Mouse (Mus musculus): ENCODE data around the gene Itpk1.

The Itpk1 gene

DNA sequence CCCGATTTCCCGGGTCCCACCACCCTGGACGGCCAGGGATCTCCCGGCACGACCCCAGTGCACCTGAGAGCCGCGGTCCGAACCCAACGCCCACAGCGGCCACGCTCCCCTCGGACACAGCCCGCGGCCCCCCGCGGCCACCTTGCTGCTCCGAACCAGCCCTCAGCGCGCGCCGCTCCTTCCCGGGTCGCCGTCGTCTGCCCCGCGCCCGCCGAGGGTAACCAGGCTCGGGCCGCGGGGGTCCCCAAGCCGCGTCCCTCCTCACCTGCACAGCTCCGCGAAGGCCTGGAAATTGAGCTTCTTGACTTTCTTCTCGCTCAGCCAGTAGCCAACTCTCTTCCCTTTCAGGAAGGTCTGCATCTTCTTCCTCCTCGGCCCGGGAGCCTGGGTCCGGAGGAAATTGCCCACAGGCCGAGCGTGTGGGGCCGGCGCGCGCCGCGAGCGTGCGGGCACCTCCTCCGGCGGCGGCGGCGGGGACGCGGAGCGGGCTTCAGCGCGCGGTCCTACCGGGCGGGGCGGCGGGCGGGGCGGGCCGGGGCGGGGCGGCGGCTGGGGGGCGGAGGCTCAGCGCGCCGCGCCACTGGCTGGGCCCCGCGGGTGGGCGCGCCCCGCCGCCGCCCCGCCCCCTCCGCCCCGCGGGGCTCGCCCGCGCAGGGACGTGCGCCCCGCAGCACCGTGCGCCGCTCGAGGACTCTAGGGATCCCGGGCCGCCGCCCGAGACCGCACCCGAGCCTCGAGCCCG is at the start of gene Itpk1:
Gene Itpk1 (minus strand): TSS at position 474 of the 742 bp plus-strand sequence.
- peak; percentile 64 to 71 for DNase-seq (ENCODE audit: low spot score in 2 of 2)

DNA sequence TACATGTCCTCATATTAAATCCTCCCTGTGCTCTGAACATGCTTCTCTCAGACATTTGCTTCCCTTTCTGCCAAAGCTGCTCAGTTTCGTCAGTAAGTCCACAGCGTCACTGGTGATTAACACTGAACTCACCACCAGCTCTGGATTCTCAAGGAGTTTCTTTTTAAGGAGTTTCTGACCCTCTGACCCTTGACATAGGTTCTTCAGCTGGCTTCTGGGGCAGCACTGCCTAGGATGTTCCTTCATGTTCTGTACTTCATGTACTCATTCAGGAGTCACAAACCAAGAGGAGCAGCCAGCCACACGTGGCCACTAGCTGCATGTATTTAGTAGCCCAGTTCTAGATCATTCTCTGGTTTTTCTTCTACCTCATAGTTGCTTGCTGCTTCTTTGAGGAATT is 43.5 kb upstream of the Itpk1 start:
- DNase-seq (ENCODE audit: low spot score in 2 of 2) = no peak

DNA sequence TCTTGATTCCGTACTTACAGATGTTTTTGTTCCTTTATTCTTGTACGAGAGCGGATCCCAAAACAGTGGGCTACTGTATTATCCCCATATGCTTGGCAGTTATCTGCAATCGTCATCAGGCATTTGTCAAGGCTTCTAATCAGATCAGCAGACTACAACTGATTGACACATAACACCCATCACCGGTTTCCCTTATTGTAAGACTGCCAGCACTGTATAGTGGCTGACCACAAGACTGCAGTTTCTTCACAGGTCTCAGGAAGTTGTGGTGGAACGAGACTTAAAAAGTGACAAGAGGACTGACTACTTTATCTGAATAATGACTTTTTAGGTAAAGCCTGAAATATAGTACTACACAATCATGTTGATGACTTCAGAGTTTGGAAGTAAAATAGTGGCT is 40.1 kb upstream of the Itpk1 start:
- no peak for DNase-seq (ENCODE audit: low spot score in 2 of 2)

- peak; percentile 83 to 92 for DNase-seq (ENCODE audit: low spot score in 2 of 2)
Observed at GRCm38 (mm10) chr12:102743589-102744574, 39.2 kb upstream of the Itpk1 start, which contains the start of the genes Moap1 and Tmem251. Gene Moap1 (minus strand): TSS chr12:102743661. Gene Tmem251 (plus strand): TSS chr12:102743762.

DNA sequence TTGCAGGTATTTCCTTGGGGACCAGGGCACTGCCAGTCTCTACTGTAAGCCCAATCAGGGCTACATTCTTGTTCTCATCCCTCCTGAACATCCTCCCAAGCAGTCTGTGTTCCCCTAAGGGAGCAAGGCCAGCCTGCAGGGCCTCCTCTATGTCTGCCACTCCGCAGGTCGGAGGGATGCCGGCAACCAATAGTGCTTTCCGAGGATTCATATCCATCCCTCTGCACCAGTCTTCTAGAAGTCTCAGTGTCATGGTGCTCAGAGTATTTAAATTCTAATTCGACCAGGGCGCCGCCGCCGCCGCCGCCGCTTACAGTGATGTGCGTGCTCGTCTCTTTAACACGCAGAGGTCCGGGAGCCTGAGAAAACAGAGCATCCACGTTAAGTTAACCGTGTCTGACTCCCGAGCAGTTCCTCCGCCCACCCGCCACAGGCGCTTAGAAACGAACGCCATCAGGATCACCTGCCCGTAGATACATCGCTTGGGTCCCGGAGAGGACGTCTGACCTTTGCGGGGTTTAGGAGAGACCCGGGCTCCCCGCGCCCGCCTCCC is 38.4 kb upstream of the Itpk1 start:
- no peak for DNase-seq (ENCODE audit: low spot score in 2 of 2)

GRCm38 (mm10) chr12:102742056-102742455 is 37.3 kb upstream of the Itpk1 start:
- DNase-seq (ENCODE audit: low spot score in 2 of 2) = no peak

GRCm38 (mm10) chr12:102740285-102740684 is 35.6 kb upstream of the Itpk1 start:
- DNase-seq (ENCODE audit: low spot score in 2 of 2) = no peak

- DNase-seq (ENCODE audit: low spot score in 2 of 2) = no peak
Observed at GRCm38 (mm10) chr12:102739096-102739495, 34.4 kb upstream of the Itpk1 start.

- DNase-seq (ENCODE audit: low spot score in 2 of 2) = peak; percentile 47 to 82
Observed at GRCm38 (mm10) chr12:102733381-102733780, 28.7 kb upstream of the Itpk1 start.

DNA sequence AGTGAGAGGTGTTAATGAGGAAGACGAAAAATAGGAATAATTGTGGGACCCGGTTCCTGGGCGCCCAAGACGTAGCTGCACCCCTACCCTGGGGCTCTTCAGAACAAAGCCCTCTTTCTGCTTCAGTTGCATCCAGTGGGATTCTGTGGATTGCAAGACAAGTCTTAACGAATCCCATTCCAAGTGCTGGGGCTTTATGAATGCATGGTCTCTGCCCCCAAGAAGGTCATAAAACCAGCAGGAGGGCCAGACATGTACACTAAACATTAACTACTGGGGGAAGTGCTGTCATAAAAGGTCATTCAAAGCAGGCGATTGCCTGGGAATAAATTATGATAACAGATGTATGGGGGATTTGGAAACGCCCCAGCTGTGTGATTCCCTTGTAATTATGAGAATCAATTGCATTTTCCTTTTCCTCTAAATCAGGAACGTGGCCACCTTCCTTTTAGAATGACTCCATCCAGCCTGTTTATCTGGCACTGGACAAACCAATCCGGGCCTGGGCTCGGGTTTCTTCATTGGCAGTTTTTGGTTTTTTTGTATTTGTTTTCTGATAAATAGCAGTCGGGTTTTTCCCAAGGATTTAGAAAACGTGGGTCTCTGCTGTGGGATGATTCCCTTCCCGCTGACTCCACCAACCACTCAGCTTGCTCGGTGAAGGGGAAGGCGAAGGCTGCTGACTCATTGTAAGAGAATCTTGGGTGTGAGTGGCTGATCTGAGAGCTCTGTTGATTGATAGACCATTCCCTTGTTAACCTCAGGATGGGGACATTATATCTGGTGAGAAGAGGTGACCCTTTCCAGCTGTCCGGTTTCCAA is 26.3 kb upstream of the Itpk1 start:
- no peak for DNase-seq (ENCODE audit: low spot score in 2 of 2)

DNA sequence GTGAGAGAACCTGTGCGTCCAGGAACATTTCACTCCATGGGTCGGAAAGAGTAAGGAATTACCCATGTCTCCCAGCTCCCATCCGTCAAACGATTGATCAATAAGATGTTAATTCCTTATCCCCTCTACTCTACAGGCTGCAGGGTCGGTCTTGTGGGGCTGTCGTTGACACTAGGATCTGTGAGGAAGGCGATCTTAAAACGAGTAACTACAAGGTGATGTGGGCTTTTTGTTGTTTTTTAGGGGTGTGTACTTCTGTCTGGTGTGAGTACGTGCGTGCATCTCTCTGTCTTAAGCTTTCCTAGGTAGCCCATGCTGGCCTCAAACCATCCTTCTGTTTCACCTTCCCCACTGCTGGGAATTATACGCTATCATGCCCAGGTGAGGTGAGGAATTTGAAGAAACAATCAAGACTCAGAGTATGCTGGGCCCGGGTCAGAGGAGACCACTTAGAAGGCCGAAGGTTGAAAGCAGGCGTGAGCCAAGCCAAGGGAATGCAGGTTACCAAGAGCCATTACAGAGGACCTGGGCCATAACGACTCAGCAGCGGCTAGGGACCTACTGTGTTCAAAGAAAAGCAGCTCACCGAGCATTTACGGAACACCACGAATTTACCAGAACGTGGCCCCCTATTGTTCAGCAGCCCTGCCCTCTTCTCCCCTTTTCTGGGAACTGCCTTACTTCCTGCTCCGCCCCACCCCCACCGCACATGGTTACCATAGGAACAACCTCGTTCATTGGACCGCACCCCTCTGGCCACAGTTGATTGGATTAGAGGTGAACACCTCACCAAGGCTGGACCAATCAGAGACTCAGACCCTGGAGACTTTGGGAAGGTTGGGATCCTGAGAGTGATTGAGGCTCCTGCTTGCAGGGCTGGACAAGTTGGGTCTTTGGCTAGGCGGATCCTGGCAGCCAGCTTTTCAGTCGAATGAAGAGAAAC is 25.4 kb upstream of the Itpk1 start:
- peak in 1 of 2 experiments; percentile 64 for DNase-seq (ENCODE audit: low spot score in 2 of 2)

- no peak for DNase-seq (ENCODE audit: low spot score in 2 of 2)
Observed at GRCm38 (mm10) chr12:102725761-102726175, 21.0 kb upstream of the Itpk1 start.

DNA sequence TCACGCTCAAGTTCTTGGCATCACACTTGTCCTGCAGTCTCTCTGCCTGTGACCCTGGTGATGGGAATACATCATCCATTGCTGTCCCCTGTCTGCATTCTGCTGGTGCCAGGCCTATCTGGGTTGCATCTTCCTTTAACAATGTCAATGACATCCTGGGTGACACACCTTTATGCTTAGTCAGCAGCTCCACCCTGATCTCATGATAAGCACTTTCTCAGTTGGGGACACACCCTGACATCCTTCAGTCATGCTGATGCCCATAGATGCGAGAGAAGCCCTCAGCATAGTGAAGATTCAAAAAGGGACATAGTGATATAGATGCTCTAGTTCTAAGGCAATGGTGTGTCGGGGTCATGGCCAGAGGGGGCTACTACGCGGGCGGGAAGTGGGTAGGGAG is 20.4 kb upstream of the Itpk1 start:
- no peak for DNase-seq (ENCODE audit: low spot score in 2 of 2)

DNA sequence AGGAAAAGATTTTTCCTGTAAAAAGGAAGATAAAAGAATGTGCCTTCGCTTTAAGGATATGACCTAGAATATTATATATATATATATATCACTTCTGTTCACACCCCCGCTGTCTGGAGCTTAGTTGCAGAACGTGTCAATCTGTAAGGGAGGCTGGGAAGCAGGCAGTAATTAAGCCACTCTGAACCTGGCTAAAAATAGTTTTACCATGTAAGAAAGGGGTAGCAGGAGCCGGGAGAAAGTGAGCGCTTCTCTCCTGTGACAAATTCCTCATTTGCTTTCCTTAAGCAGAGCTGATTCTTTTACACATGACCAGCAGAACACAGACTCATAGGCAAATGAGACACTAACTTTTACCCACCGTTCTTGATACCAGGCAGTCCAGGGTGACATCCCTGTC is 19.1 kb upstream of the Itpk1 start:
- DNase-seq (ENCODE audit: low spot score in 2 of 2) = no peak

GRCm38 (mm10) chr12:102722966-102723365 is 18.2 kb upstream of the Itpk1 start:
- no peak for DNase-seq (ENCODE audit: low spot score in 2 of 2)

- no peak for DNase-seq (ENCODE audit: low spot score in 2 of 2)
Observed at GRCm38 (mm10) chr12:102722451-102722850, 17.7 kb upstream of the Itpk1 start.

GRCm38 (mm10) chr12:102719552-102720315 is 15.0 kb upstream of the Itpk1 start:
- peak in 1 of 2 experiments; percentile 57 for DNase-seq (ENCODE audit: low spot score in 2 of 2)

DNA sequence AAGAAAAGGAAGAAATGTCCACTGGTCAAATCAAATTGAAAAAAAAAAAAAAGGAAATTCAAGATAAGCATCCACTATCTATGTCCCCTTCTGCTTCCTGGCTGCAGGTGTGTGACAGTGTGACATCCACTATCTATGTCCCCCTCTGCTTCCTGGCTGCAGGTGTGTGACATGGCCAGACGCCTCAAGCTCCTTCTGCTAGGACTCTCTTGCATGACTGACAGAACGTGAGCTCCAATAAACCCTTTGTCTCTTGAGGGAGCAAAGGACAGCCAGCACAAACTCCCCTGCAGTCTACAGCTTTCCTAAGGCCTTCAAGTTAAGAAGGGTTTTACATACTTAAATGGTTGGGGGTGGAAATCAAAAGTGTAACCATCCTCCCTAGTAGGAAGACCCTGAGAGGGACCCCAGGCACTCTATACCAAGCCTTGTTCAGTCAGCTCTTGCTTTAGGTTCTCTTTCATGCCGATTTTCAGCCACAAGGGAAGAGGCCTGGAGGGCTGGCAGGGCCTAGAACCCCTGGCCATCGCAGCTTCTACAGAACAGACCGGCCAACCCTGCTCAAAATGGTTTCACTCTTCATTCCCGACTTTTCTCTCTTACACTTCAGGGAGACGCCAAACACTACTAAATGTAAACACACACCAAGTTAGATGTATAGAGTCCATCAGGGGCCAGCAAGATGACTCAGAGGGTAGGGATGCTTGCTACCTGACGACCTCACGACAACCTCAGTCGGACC is 10.1 kb upstream of the Itpk1 start:
- no peak for DNase-seq (ENCODE audit: low spot score in 2 of 2)

DNA sequence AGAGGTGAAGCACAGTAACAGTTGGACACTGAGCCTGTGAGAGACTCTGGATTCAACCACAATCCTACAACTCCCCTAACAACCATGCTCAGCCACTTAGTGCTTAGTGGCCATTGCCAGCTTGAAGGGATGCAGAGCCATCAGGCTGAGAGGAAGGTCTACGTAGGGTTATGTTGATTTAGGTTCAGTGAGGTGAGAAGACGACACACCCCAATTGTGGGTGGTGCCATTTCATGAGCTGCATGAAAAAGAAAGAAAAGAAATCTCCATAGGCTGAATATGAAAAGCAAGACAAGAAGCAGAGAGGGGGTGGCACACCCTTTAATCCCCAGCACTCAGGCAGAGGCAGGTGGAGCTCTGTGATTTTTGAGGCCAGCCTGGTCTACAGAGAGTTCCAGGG is 9.4 kb upstream of the Itpk1 start:
- DNase-seq (ENCODE audit: low spot score in 2 of 2) = no peak
